ENCODE assay signal across 25 mouse cellular contexts in genomic region chr4:62777436-62777835, GRCm38 (mm10).
DNase-seq lines count a peak whose midpoint lies in the region; TF ChIP-seq lines count a peak whose summit lies in the region.
"Had no signal": no experiment of that assay in that cellular context is flagged by ENCODE, and none has a peak within 500 bp of the region (broad histone marks: within the 10 kb centered on the region; RNA-seq: fewer than 3 reads in every experiment).

No protein-coding gene starts in this region.

- H3K27ac ChIP-seq in gastrocnemius, adult 2 months = peak overlapping the region; percentile 63; the same call in 1 of the 2 replicates
- H3K27ac ChIP-seq: embryonic facial prominence, embryonic 12.5 days; embryonic facial prominence, embryonic 15.5 days; forebrain, embryonic 12.5 days; heart, adult 2 months; heart, embryonic 10.5 days; heart, embryonic 13.5 days; hindbrain, embryonic 13.5 days; intestine, embryonic 15.5 days had no signal

- H3K36me3 ChIP-seq in splenic B cell, adult 2 months (ENCODE audit: control insufficient read depth, insufficient read depth, low read length, poor library complexity, severe bottlenecking) = no peaks in the 10 kb centered on the region
- H3K36me3 ChIP-seq: embryonic facial prominence, embryonic 12.5 days; embryonic facial prominence, embryonic 15.5 days; forebrain, embryonic 12.5 days; heart, embryonic 10.5 days; heart, embryonic 13.5 days; hindbrain, embryonic 13.5 days; intestine, embryonic 15.5 days had no signal

- intact Hi-C loops in gastrocnemius, adult 2 months (cut with DNase I) = no loop called here
- intact Hi-C loops in gastrocnemius, postnatal 36 days (cut with DNase I) = no loop called here

- no peak overlapping the region for H3K4me3 ChIP-seq in gastrocnemius, adult 2 months
- H3K4me3 ChIP-seq: embryonic facial prominence, embryonic 12.5 days; embryonic facial prominence, embryonic 15.5 days; forebrain, embryonic 12.5 days; heart, adult 2 months; heart, embryonic 10.5 days; heart, embryonic 13.5 days; hindbrain, embryonic 13.5 days; intestine, embryonic 15.5 days had no signal

- TF ChIP-seq CTCF in gastrocnemius, adult 2 months (IDR thresholded peaks at IDR 0.05) = no peak

- no peaks in the 10 kb centered on the region for H3K27me3 ChIP-seq in splenic B cell, adult 2 months (ENCODE audit: control insufficient read depth, insufficient read depth, low read length, poor library complexity, severe bottlenecking)
- H3K27me3 ChIP-seq: hindbrain, embryonic 13.5 days; intestine, embryonic 15.5 days had no signal

- peak; percentile 69 for DNase-seq in adrenal gland, postnatal 10 days
- DNase-seq in adrenal gland, adult 18-20 months (ENCODE audit: low spot score in 2 of 2) = no peak
- DNase-seq in gastrocnemius, adult 2 months = no peak
- DNase-seq in gastrocnemius, postnatal 36 days = no peak
- DNase-seq in spleen, postnatal 36 days (ENCODE audit: low spot score in 2 of 2) = peak; percentile 51 to 52
- DNase-seq in spleen, postnatal 14 days (ENCODE audit: low spot score in 2 of 2) = no peak
- peak; percentile 23 for DNase-seq in splenic B cell, adult 2 months (ENCODE audit: low read depth, low spot score)
- DNase-seq in left cerebral cortex, adult 18-20 months (ENCODE audit: low spot score in 2 of 2) = no peak
- DNase-seq: cerebellum, adult 11 months; cerebellum, adult 2 months; cerebellum, adult 9-11 months; cerebellum, postnatal 25 days; gastrocnemius, postnatal 25 days; heart, adult 2 months; heart, postnatal 14 days; heart, postnatal 4 days; kidney, adult 18-20 months; kidney, adult 9 months had no signal

Comparison
In these comparisons a context has a peak if more than half of its experiments do, and no peak if none do; other contexts are left out.
1. DNase-seq: peak in adrenal gland, postnatal 10 days (single experiment), spleen, postnatal 36 days (2 of 2) and splenic B cell, adult 2 months (single experiment); none in adrenal gland, adult 18-20 months (0 of 2), gastrocnemius, adult 2 months (single experiment), gastrocnemius, postnatal 36 days (0 of 2), spleen, postnatal 14 days (0 of 2) and left cerebral cortex, adult 18-20 months (0 of 2).